Mouse (Mus musculus): ENCODE data around the gene Rcn3. TPM values are rescaled to one million over a fixed set of nuclear protein-coding genes. Genes with fewer than 3 reads are reported as not detected.

Gene Rcn3
- total RNA-seq, 1 experiment: 137 TPM

DNA sequence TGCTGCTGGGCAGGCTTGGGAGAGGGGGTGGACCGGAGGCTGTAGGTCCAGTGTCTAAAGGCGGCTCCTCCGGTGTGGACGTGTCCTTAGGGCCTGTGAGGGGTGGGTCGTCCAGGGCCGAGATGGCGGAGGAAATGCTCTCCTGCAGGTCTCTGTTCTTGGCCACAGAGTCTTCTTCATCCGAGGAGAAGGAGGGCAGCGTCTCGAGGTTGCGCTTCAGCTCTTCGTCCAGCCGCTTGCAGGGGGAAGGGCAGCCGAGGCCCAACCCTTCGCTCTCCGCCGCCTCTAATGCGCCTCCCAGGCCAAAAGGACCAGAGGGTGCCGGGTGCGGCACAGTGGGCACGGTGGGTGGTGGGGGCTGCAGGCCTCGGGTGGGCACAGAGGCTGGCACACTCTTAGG lies 46.3 kb downstream of the Rcn3 start:
- peaks cover 66% of the 10 kb centered on the region for H3K36me3 ChIP-seq (ENCODE audit: control insufficient read depth, insufficient read depth, low read length, poor library complexity, severe bottlenecking)
- H3K4me3 ChIP-seq (ENCODE audit: insufficient read depth in 1 of 2, low read depth in 1 of 2, low read length in 2 of 2, poor library complexity in 1 of 2, severe bottlenecking in 1 of 2): no peak overlapping the region
- no peak overlapping the region for H3K27ac ChIP-seq (ENCODE audit: insufficient read depth, low read depth, low read length, poor library complexity, severe bottlenecking)
- no peak for DNase-seq (ENCODE audit: low read depth, low spot score)
- H3K9me3 ChIP-seq (ENCODE audit: control insufficient read depth, insufficient read depth, low read depth, low read length): no peaks in the 10 kb centered on the region
- no peak overlapping the region for H3K9ac ChIP-seq (ENCODE audit: insufficient read depth, low read depth, low read length, poor library complexity, severe bottlenecking)
- H3K4me1 ChIP-seq (ENCODE audit: control insufficient read depth in 2 of 2, insufficient read depth in 2 of 2, low read length in 2 of 2, poor library complexity in 1 of 2): peaks cover 4 to 29% of the 10 kb centered on the region in 2 experiments; a peak in 3 of 4 replicates
- in situ Hi-C loops (cut with MboI; ENCODE audit: low sequenced_read_pairs in 2 of 2, unreplicated experiment in 2 of 2): no loop called here
- no peak for TF ChIP-seq MAFK (IDR thresholded peaks at IDR 0.05; ENCODE audit: insufficient read depth, low read depth, low read length)
- TF ChIP-seq CHD2 (IDR thresholded peaks at IDR 0.05; ENCODE audit: low read depth, low read length): no peak
- no peak for TF ChIP-seq ZC3H11A (IDR thresholded peaks at IDR 0.05; ENCODE audit: borderline replicate concordance, low read depth, low read length)
- no peak for TF ChIP-seq HCFC1 (IDR thresholded peaks at IDR 0.05; ENCODE audit: borderline replicate concordance, insufficient read depth, low read length)
- TF ChIP-seq ZNF384 (IDR thresholded peaks at IDR 0.05; ENCODE audit: low read depth, low read length): no peak

DNA sequence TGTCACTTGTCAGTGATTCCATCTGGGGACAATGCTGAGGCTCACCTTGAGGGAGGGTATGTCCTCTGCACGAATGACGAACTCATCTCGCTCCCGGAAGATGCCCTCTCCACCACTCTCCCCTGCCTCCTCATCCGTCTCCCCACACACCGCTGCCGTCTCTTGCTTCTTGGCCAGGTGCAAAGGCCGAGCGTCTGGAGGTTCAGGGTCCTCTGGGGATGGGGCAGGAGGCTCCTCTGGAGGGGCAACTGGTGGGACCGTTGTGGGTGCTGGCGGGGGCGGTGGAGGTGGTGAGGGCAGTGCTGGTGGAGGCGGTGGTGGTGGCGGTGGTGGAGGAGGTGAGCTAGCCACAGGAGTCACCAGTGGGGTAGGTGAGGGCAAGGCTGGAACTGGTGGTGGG lies 48.7 kb downstream of the Rcn3 start:
- no peaks in the 10 kb centered on the region for H3K9me3 ChIP-seq (ENCODE audit: control insufficient read depth, insufficient read depth, low read depth, low read length)
- H3K4me1 ChIP-seq (ENCODE audit: control insufficient read depth in 2 of 2, insufficient read depth in 2 of 2, low read length in 2 of 2, poor library complexity in 1 of 2): peaks cover 4 to 15% of the 10 kb centered on the region in 2 experiments; a peak in 2 of 4 replicates
- DNase-seq (ENCODE audit: low read depth, low spot score): no peak
- 0 out of 2 replicates have a peak overlapping the region, but pooled peaks have one; percentile 33 for H3K9ac ChIP-seq (ENCODE audit: insufficient read depth, low read depth, low read length, poor library complexity, severe bottlenecking)
- no peak overlapping the region for H3K27ac ChIP-seq (ENCODE audit: insufficient read depth, low read depth, low read length, poor library complexity, severe bottlenecking)
- H3K36me3 ChIP-seq (ENCODE audit: control insufficient read depth, insufficient read depth, low read length, poor library complexity, severe bottlenecking): peaks cover 60% of the 10 kb centered on the region
- no peak for TF ChIP-seq ZC3H11A (IDR thresholded peaks at IDR 0.05; ENCODE audit: borderline replicate concordance, low read depth, low read length)
- TF ChIP-seq MAFK (IDR thresholded peaks at IDR 0.05; ENCODE audit: insufficient read depth, low read depth, low read length): no peak
- in situ Hi-C loops (cut with MboI; ENCODE audit: low sequenced_read_pairs in 2 of 2, unreplicated experiment in 2 of 2): no loop called here
- peak overlapping the region in 1 of 2 experiments; percentile 21; a peak in 1 of 4 replicates for H3K4me3 ChIP-seq (ENCODE audit: insufficient read depth in 1 of 2, low read depth in 1 of 2, low read length in 2 of 2, poor library complexity in 1 of 2, severe bottlenecking in 1 of 2)

DNA sequence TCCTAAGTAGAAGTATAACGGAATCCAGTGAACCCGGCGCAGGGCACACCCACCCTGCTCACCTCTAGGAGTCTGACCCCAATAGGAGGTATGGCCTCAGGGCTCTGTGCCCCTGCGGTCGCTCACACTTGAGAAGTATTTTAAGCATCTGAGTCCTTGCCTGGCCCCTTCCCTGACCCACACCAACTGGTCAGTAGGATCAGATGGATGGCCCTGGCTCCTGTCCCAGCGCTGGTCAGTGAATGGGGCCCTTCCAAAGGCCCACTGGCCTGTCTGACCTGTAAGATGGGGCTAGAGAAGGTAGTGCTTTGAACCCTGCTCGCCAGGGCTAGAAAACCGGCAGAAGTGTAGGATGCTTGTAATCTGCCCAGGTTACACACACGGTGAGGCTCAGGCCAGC lies 51.2 kb downstream of the Rcn3 start:
- in situ Hi-C loops (cut with MboI; ENCODE audit: low sequenced_read_pairs in 2 of 2, unreplicated experiment in 2 of 2): no loop called here
- no peak for DNase-seq (ENCODE audit: low read depth, low spot score)
- TF ChIP-seq CHD2 (IDR thresholded peaks at IDR 0.05; ENCODE audit: low read depth, low read length): no peak
- TF ChIP-seq MAFK (IDR thresholded peaks at IDR 0.05; ENCODE audit: insufficient read depth, low read depth, low read length): no peak
- no peak for TF ChIP-seq ZC3H11A (IDR thresholded peaks at IDR 0.05; ENCODE audit: borderline replicate concordance, low read depth, low read length)
- TF ChIP-seq ZNF384 (IDR thresholded peaks at IDR 0.05; ENCODE audit: low read depth, low read length): no peak
- no peak for TF ChIP-seq HCFC1 (IDR thresholded peaks at IDR 0.05; ENCODE audit: borderline replicate concordance, insufficient read depth, low read length)
- no peak overlapping the region for H3K27ac ChIP-seq (ENCODE audit: insufficient read depth, low read depth, low read length, poor library complexity, severe bottlenecking)
- H3K36me3 ChIP-seq (ENCODE audit: control insufficient read depth, insufficient read depth, low read length, poor library complexity, severe bottlenecking): peaks cover 45% of the 10 kb centered on the region
- H3K9ac ChIP-seq (ENCODE audit: insufficient read depth, low read depth, low read length, poor library complexity, severe bottlenecking): no peak overlapping the region
- peaks cover 0 to 2% of the 10 kb centered on the region in 2 experiments; a peak in 1 of 4 replicates for H3K4me1 ChIP-seq (ENCODE audit: control insufficient read depth in 2 of 2, insufficient read depth in 2 of 2, low read length in 2 of 2, poor library complexity in 1 of 2)
- no peak overlapping the region for H3K4me3 ChIP-seq (ENCODE audit: insufficient read depth in 1 of 2, low read depth in 1 of 2, low read length in 2 of 2, poor library complexity in 1 of 2, severe bottlenecking in 1 of 2)
- H3K9me3 ChIP-seq (ENCODE audit: control insufficient read depth, insufficient read depth, low read depth, low read length): no peaks in the 10 kb centered on the region

DNA sequence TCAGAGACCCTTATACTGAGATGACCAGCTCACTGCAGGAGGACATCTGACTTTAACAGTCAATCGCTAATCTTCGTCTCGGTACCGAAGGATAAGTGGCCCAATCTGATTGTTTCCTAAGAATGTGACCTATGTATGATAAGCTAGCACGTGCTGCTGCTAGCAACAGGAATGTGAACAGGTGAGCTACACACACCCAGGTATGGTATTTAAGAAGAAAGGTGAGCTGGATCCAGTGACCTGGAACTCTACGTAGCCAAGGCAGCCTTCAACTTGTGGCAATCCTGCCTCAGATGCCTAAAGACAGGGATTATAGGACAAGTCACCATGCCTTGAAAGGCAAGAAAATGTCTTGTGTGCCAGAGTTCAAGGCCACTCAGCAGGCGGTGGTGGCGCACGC lies 53.6 kb downstream of the Rcn3 start:
- no peak for DNase-seq (ENCODE audit: low read depth, low spot score)
- Histone ChIP-seq H3K4me1 (ENCODE audit: control insufficient read depth in 2 of 2, insufficient read depth in 2 of 2, low read length in 2 of 2, poor library complexity in 1 of 2) (no peaks in the 10 kb centered on the region), H3K36me3 (ENCODE audit: control insufficient read depth, insufficient read depth, low read length, poor library complexity, severe bottlenecking) (peaks cover 53% of the 10 kb centered on the region), H3K9ac (ENCODE audit: insufficient read depth, low read depth, low read length, poor library complexity, severe bottlenecking) (no peak overlapping the region), H3K27ac (ENCODE audit: insufficient read depth, low read depth, low read length, poor library complexity, severe bottlenecking) (no peak overlapping the region), H3K9me3 (ENCODE audit: control insufficient read depth, insufficient read depth, low read depth, low read length) (no peaks in the 10 kb centered on the region), H3K4me3 (ENCODE audit: insufficient read depth in 1 of 2, low read depth in 1 of 2, low read length in 2 of 2, poor library complexity in 1 of 2, severe bottlenecking in 1 of 2) (no peak overlapping the region)
- in situ Hi-C loops (cut with MboI; ENCODE audit: low sequenced_read_pairs in 2 of 2, unreplicated experiment in 2 of 2): no loop called here
- TF ChIP-seq HCFC1 (IDR thresholded peaks at IDR 0.05; ENCODE audit: borderline replicate concordance, insufficient read depth, low read length): no peak
- TF ChIP-seq CHD2 (IDR thresholded peaks at IDR 0.05; ENCODE audit: low read depth, low read length): no peak
- no peak for TF ChIP-seq MAFK (IDR thresholded peaks at IDR 0.05; ENCODE audit: insufficient read depth, low read depth, low read length)
- TF ChIP-seq ZNF384 (IDR thresholded peaks at IDR 0.05; ENCODE audit: low read depth, low read length): no peak
- no peak for TF ChIP-seq ZC3H11A (IDR thresholded peaks at IDR 0.05; ENCODE audit: borderline replicate concordance, low read depth, low read length)
